In the genomic region with DNA sequence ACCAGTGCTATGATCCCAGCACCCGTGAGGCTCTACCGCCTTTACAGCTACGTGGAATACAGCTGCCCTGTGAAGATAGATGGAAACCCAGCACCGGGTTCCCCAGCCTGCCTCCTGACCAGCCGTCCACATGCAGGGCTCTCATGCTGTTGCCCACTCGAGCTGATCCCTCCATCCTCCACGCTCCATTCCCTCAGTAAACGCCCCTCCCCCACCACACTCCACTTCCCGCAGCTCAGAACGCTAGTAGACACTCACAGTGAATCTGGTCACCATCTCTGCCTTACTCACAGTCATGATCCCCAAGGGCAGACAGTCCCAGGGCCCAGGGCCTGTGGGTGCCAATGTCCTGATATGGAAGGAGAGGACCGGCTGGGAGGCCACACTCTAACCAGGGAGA, we compare ENCODE assay signal across 30 mouse cellular contexts. TPM values are rescaled to one million over a fixed set of nuclear protein-coding genes. Genes with fewer than 3 reads are reported as not detected.
DNase-seq lines count a peak whose midpoint lies in the region; ATAC-seq lines count a peak whose summit lies in the region.
"Had no signal": no experiment of that assay in that cellular context is flagged by ENCODE, and none has a peak within 500 bp of the region (broad histone marks: within the 10 kb centered on the region; RNA-seq: fewer than 3 reads in every experiment).

No protein-coding gene starts in this region.

- peaks cover 49% of the 10 kb centered on the region for H3K4me1 ChIP-seq in heart, embryonic 13.5 days
- peaks cover 29% of the 10 kb centered on the region for H3K4me1 ChIP-seq in kidney, embryonic 15.5 days
- H3K4me1 ChIP-seq in kidney, embryonic 14.5 days (ENCODE audit: control insufficient read depth, insufficient read depth, low read length) = peaks cover 11% of the 10 kb centered on the region; the same call in 1 of the 2 replicates
- peaks cover 8% of the 10 kb centered on the region for H3K4me1 ChIP-seq in intestine, embryonic 15.5 days (replicated peaks)

- no peaks in the 10 kb centered on the region for H3K27me3 ChIP-seq in heart, embryonic 13.5 days (replicated peaks)
- no peaks in the 10 kb centered on the region for H3K27me3 ChIP-seq in kidney, embryonic 15.5 days
- H3K27me3 ChIP-seq in kidney, embryonic 14.5 days (ENCODE audit: control insufficient read depth, insufficient read depth, low read length) = no peaks in the 10 kb centered on the region
- no peaks in the 10 kb centered on the region for H3K27me3 ChIP-seq in intestine, embryonic 15.5 days (replicated peaks)
- H3K27me3 ChIP-seq: forebrain, embryonic 13.5 days; limb, embryonic 13.5 days; liver, embryonic 13.5 days; megakaryocyte, embryonic 14.5 days had no signal

- peak overlapping the region; percentile 88; the same call in 1 of the 2 replicates for H3K27ac ChIP-seq in heart, embryonic 13.5 days (replicated peaks)
- H3K27ac ChIP-seq in kidney, embryonic 15.5 days = peak overlapping the region; percentile 6; the same call in 1 of the 2 replicates
- no peak overlapping the region for H3K27ac ChIP-seq in kidney, embryonic 14.5 days (ENCODE audit: low read depth, low read length)
- peak overlapping the region; percentile 54; the same call in 1 of the 2 replicates for H3K27ac ChIP-seq in intestine, embryonic 15.5 days
- H3K27ac ChIP-seq: forebrain, embryonic 13.5 days; hindbrain, embryonic 14.5 days; limb, embryonic 13.5 days; liver, embryonic 13.5 days had no signal

- WGBS in heart, embryonic 13.5 days = 66% methylated on average over 11 of the region's 11 CpGs
- WGBS in kidney, embryonic 15.5 days = 61% methylated on average over 11 of the region's 11 CpGs
- WGBS in kidney, embryonic 14.5 days = 67% methylated on average over 11 of the region's 11 CpGs
- WGBS in intestine, embryonic 15.5 days = 79% methylated on average over 11 of the region's 11 CpGs

- no peak overlapping the region for H3K4me3 ChIP-seq in heart, embryonic 13.5 days
- H3K4me3 ChIP-seq in kidney, embryonic 15.5 days (replicated peaks) = no peak overlapping the region
- no peak overlapping the region for H3K4me3 ChIP-seq in kidney, embryonic 14.5 days (ENCODE audit: low read length)
- H3K4me3 ChIP-seq in intestine, embryonic 15.5 days (replicated peaks) = no peak overlapping the region
- H3K4me3 ChIP-seq: forebrain, embryonic 13.5 days; layer of hippocampus, adult 2 months; limb, embryonic 13.5 days; liver, embryonic 13.5 days; megakaryocyte, embryonic 14.5 days had no signal

- H3K4me2 ChIP-seq in heart, embryonic 13.5 days = no peak overlapping the region
- H3K4me2 ChIP-seq in kidney, embryonic 15.5 days = no peak overlapping the region
- no peak overlapping the region for H3K4me2 ChIP-seq in kidney, embryonic 14.5 days (replicated peaks; ENCODE audit: low read depth, low read length)
- H3K4me2 ChIP-seq in intestine, embryonic 15.5 days (replicated peaks) = peak overlapping the region; percentile 3; the same call in 1 of the 2 replicates
- H3K4me2 ChIP-seq: forebrain, embryonic 13.5 days; hindbrain, embryonic 14.5 days; limb, embryonic 13.5 days; liver, embryonic 13.5 days had no signal

- ATAC-seq in heart, embryonic 13.5 days (ENCODE audit: extremely low read depth, insufficient number of reproducible peaks, low FRiP score, low TSS enrichment) = no peak
- no peak for ATAC-seq in kidney, embryonic 15.5 days (replicated peaks; ENCODE audit: low FRiP score)
- ATAC-seq in kidney, embryonic 14.5 days (ENCODE audit: low FRiP score, low TSS enrichment) = no peak
- no peak for ATAC-seq in intestine, embryonic 15.5 days
- ATAC-seq: forebrain, embryonic 13.5 days; inflammation-experienced regulatory T-cells, adult 6 months had no signal

- peak overlapping the region; percentile 2; the same call in 1 of the 2 replicates for H3K9ac ChIP-seq in heart, embryonic 13.5 days
- H3K9ac ChIP-seq in kidney, embryonic 15.5 days = no peak overlapping the region
- H3K9ac ChIP-seq in kidney, embryonic 14.5 days (ENCODE audit: low read depth, low read length) = no peak overlapping the region
- H3K9ac ChIP-seq in intestine, embryonic 15.5 days = no peak overlapping the region
- H3K9ac ChIP-seq: forebrain, embryonic 13.5 days; hindbrain, embryonic 14.5 days; limb, embryonic 13.5 days; liver, embryonic 13.5 days had no signal

- H3K36me3 ChIP-seq in heart, embryonic 13.5 days = peaks cover 79% of the 10 kb centered on the region
- peaks cover 82% of the 10 kb centered on the region for H3K36me3 ChIP-seq in kidney, embryonic 15.5 days
- peaks cover 64% of the 10 kb centered on the region for H3K36me3 ChIP-seq in kidney, embryonic 14.5 days (ENCODE audit: control insufficient read depth, insufficient read depth, low read length)
- peaks cover 37% of the 10 kb centered on the region for H3K36me3 ChIP-seq in intestine, embryonic 15.5 days

- peak; percentile 59 to 71 for DNase-seq in cerebellum, postnatal 10 days
- no peak for DNase-seq in cerebellum, adult 9-10 months
- no peak for DNase-seq in heart, adult 8-10 months (ENCODE audit: low spot score)
- no peak for DNase-seq in adrenal gland, postnatal 4 days (ENCODE audit: low spot score in 2 of 2)
- DNase-seq: adrenal gland, postnatal 14 days; gastrocnemius, postnatal 25 days; liver, embryonic 13.5 days; lung, postnatal 4 days; midbrain, embryonic 14.5 days; thymus, postnatal 4 days had no signal

- no peaks in the 10 kb centered on the region for H3K9me3 ChIP-seq in heart, embryonic 13.5 days
- H3K9me3 ChIP-seq in kidney, embryonic 15.5 days (replicated peaks) = no peaks in the 10 kb centered on the region
- H3K9me3 ChIP-seq in kidney, embryonic 14.5 days (ENCODE audit: control insufficient read depth, low read length) = no peaks in the 10 kb centered on the region
- H3K9me3 ChIP-seq in intestine, embryonic 15.5 days = no peaks in the 10 kb centered on the region
- H3K9me3 ChIP-seq: forebrain, embryonic 13.5 days; limb, embryonic 13.5 days; liver, embryonic 13.5 days; megakaryocyte, embryonic 14.5 days had no signal

RNA-seq across cellular contexts. Expression of a gene that starts 12.3 kb away (rescaled TPM):
- 68.4 and 75.8 TPM in 2 replicates for polyA plus RNA-seq in heart, embryonic 13.5 days (2015; fragmentation: Nextera tagmentation; extraction: Ambion mirVana)
- total RNA-seq in heart, adult 8-10 months (2022) = 100 to 1,000 TPM in 3 of 4 experiments, 10 to 100 TPM in 1; 96.9 to 114 (median 106) TPM
- 96.2 and 102 TPM in 2 replicates for polyA plus RNA-seq in kidney, embryonic 15.5 days (2015; fragmentation: Nextera tagmentation; extraction: Ambion mirVana)
- polyA plus RNA-seq in kidney, embryonic 14.5 days (2014; fragmentation: Nextera tagmentation; extraction: Ambion mirVana) = 105 and 119 TPM in 2 replicates
- polyA plus RNA-seq in intestine, embryonic 15.5 days (2015; fragmentation: Nextera tagmentation; extraction: Ambion mirVana) = 162 and 168 TPM in 2 replicates
- 10 to 100 TPM; 62.9 to 65.6 TPM for total RNA-seq in adrenal gland, postnatal 4 days (2021)

RNA-seq across cellular contexts. Expression of a gene that starts 13.5 kb away (rescaled TPM):
- polyA plus RNA-seq in heart, embryonic 13.5 days (2015; fragmentation: Nextera tagmentation; extraction: Ambion mirVana) = 0.70 and 1.0 TPM in 2 replicates
- 1 to 10 TPM; 2.1 to 4.2 (median 2.9) TPM for total RNA-seq in heart, adult 8-10 months (2022)
- polyA plus RNA-seq in kidney, embryonic 15.5 days (2015; fragmentation: Nextera tagmentation; extraction: Ambion mirVana) = 2.1 and 2.2 TPM in 2 replicates
- polyA plus RNA-seq in kidney, embryonic 14.5 days (2014; fragmentation: Nextera tagmentation; extraction: Ambion mirVana) = 0.89 and 1.2 TPM in 2 replicates
- 20.1 and 20.5 TPM in 2 replicates for polyA plus RNA-seq in intestine, embryonic 15.5 days (2015; fragmentation: Nextera tagmentation; extraction: Ambion mirVana)
- total RNA-seq in adrenal gland, postnatal 4 days (2021) = 1 to 10 TPM; 6.2 to 8.0 TPM

RNA-seq across cellular contexts. Expression of a gene that starts 13.5 kb away (rescaled TPM):
- not detected in 2 replicates for polyA plus RNA-seq in heart, embryonic 13.5 days (2015; fragmentation: Nextera tagmentation; extraction: Ambion mirVana)
- total RNA-seq in heart, adult 8-10 months (2022) = not detected
- 0.16 and 0.60 TPM in 2 replicates for polyA plus RNA-seq in kidney, embryonic 15.5 days (2015; fragmentation: Nextera tagmentation; extraction: Ambion mirVana)
- polyA plus RNA-seq in kidney, embryonic 14.5 days (2014; fragmentation: Nextera tagmentation; extraction: Ambion mirVana) = not detected in 2 replicates
- polyA plus RNA-seq in intestine, embryonic 15.5 days (2015; fragmentation: Nextera tagmentation; extraction: Ambion mirVana) = 23.5 and 25.8 TPM in 2 replicates
- not detected for total RNA-seq in adrenal gland, postnatal 4 days (2021)
- total RNA-seq: adrenal gland, postnatal 14 days; gastrocnemius, postnatal 25 days; heart, postnatal 25 days; layer of hippocampus, adult 2 months; layer of hippocampus, postnatal 25 days; left cerebral cortex, adult 8-10 months; left cerebral cortex, postnatal 36 days; monocyte, adult 5-6 weeks had no signal
- polyA plus RNA-seq: cortical plate, adult 2 months; forebrain, embryonic 13.5 days; hindbrain, embryonic 14.5 days; inflammation-experienced regulatory T-cells, adult 6 months; liver, embryonic 13.5 days; lung, postnatal 0 days; midbrain, embryonic 14.5 days; neural tube, embryonic 14.5 days; testis, adult 2 months; thymus, postnatal 0 days had no signal

RNA-seq across cellular contexts. Expression of a gene that starts 38.6 kb away (rescaled TPM):
- polyA plus RNA-seq in heart, embryonic 13.5 days (2015; fragmentation: Nextera tagmentation; extraction: Ambion mirVana) = 7.0 and 8.8 TPM in 2 replicates
- total RNA-seq in heart, adult 8-10 months (2022) = 10 to 100 TPM; 43.1 to 55.6 (median 47.0) TPM
- polyA plus RNA-seq in kidney, embryonic 15.5 days (2015; fragmentation: Nextera tagmentation; extraction: Ambion mirVana) = 4.1 and 5.4 TPM in 2 replicates
- 2.7 and 3.1 TPM in 2 replicates for polyA plus RNA-seq in kidney, embryonic 14.5 days (2014; fragmentation: Nextera tagmentation; extraction: Ambion mirVana)
- polyA plus RNA-seq in intestine, embryonic 15.5 days (2015; fragmentation: Nextera tagmentation; extraction: Ambion mirVana) = 2.2 and 2.7 TPM in 2 replicates
- 10 to 100 TPM; 10.4 to 10.7 TPM for total RNA-seq in adrenal gland, postnatal 4 days (2021)

Comparison
In these comparisons a context has a peak if more than half of its experiments do, and no peak if none do; other contexts are left out.
1. DNase-seq: peak in cerebellum, postnatal 10 days (2 of 2); none in cerebellum, adult 9-10 months (single experiment), heart, adult 8-10 months (single experiment) and adrenal gland, postnatal 4 days (0 of 2).
2. RNA of a gene that starts 13.5 kb away (polyA plus RNA-seq): 23.5 to 25.8 TPM in intestine, embryonic 15.5 days; 0.16 to 0.60 TPM in kidney, embryonic 15.5 days, not detected in heart, embryonic 13.5 days and not detected in kidney, embryonic 14.5 days; every median in the first group is over 10 times any median in the second.